Mouse (Mus musculus) layer of hippocampus, adult 11-12 months (tissue): ENCODE data around the gene Nepro.

Experiments
- DNase-seq: peaks from one replicate; pipeline ENCODE4 v3.0.0; 2022; ENCODE audit warnings: low spot score

Nepro gene

DNA sequence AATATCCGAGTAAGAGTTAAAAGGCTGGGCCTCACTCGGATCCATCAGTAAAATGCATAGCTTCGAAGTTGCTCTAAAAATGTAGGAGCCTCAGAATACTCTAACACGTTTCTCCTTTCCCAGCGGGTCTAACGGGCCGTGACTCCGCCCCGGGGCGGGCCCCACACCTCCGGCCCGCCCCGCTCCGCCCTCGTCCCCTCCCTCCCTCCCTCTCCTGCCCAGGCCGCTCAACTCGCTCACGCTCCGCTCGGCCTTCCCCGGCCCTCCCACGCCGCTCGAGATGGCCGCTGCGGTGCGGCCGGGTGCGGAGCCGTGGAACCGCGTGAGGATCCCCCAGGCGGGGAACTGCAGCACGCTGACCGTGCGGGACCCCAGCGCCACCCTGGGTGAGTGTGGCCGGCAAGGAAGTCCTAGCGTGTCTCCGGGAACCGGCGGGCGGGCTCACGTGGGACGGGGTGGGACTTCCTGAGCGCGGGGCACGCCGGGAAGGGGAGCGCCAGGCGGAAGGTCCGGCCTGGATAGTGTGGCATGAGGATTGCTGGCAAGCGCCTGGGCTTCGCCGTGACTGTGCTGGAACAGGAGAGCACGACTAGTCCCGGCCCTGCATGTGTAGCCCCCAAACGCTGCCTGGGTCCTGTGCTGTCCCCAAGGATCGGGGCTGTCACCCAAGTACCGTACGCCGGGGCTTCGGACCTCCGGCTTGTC lies at the start of gene Nepro:
Gene Nepro, plus strand, starts transcription at position 219 of the 705 bp plus-strand sequence.
- peak; percentile 94 for DNase-seq

DNA sequence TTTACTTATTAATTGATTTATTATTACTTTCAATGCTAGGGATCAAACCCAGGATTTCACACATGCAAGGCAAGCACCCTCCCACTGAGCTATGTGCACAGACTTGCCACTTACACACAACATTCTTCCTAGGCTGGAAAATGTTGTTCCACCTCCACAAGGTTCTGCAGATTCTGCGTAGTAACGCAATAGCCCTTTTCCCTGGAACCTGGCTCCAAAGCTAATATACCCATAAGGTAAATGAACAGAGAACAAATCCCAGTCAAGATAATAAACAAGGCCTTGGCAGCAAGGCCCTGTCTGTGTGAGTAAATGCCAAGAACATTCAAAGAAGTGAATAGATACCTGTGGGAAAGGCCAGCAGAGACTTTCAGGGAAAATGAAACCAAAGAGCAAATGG lies 47.7 kb upstream of the Nepro start:
- no peak for DNase-seq

DNA sequence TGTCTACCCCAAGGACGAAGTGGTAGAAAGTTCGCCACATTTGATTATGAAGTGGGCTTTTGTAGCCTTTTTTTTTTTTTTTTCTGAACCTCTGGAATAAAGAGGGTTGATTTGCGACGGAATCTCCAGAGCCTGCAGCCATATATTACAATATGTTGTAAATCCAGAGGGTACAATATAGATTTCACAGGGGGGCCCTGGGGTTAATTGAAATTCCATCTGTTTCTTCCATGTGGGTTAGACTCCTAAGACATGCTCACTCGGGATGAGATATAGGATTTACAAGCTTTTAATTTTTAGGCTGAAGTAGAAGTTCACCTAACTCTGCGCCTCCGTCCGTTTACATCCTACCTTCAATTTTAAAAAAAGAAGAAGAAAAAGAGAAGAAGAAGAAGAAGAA lies 45.0 kb upstream of the Nepro start:
- DNase-seq = no peak

DNA sequence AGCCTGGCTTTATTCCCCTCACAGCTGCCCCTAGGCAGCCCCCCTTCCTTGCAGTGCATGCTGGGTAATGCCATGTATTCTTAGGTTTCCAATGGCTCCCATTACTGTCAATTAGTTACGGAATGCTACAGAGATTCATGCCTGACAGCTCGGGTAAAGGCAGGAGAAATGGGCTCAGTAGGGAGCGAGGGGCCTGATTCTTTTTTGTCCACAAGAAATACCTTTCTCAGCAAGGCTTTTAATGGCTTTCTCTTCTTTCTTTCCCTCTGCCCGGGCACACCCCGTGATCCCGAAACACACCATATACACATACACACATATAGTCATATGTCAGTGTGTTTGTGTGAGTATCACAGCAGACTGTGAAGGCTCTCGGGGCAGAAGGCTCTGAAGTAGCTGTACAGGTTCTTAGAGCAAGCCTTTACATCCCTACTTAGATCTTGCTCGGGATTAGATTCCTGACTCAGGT lies 44.6 kb upstream of the Nepro start:
- DNase-seq = no peak

DNA sequence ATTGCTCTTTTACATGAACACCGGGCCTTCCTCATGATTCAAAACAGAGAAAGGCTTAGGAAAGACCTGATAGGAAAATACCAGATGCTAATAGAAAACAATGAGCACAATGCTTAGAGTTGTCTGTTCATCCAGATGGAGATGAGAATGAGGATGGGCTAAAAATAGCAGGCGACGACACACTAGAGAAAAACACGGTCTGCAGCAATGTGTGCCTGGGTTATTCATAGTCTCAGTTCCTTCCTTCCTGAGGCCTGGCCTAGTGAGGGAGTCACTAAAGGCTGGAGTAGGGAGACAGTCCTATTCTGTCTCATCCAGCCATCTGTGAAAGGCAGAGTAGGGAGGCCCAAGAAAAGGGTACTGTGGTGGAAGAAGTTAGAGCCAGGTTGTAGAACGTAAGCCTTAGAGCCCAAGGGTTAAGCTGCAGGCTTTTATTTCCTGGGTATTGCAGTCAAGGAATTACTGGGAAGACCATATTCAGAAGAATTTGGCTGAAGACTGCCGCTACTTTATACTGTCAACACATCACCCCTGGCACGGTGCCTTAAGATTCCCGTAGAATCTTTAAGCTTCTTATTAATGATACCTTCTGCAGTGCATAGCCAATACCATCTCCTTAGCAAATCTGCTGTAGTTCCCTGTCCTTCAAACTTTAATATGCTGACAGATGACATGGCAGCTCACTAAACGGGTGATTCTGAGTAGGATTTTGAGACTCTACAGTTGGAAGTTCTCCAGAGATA lies 43.2 kb upstream of the Nepro start:
- peak; percentile 62 for DNase-seq

DNA sequence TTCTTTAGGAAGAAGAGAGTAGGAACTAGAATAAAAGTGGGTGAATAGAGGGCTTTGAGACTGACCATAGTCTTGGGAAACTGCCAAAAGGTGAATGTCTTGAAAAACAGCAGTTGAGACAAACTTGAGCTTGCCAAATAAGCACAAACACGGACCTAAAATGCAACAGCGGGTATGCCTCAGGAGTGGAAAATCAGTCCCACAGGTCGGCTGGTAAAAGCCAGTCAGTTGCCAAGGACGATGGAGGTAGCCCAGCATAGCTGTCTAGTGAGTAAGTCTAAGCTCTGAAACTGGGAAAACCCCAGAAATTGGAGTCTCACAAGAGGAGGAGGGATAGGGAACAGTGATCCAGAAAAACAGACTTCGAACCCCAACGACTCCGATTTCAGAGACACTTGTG lies 39.5 kb upstream of the Nepro start:
- no peak for DNase-seq

DNA sequence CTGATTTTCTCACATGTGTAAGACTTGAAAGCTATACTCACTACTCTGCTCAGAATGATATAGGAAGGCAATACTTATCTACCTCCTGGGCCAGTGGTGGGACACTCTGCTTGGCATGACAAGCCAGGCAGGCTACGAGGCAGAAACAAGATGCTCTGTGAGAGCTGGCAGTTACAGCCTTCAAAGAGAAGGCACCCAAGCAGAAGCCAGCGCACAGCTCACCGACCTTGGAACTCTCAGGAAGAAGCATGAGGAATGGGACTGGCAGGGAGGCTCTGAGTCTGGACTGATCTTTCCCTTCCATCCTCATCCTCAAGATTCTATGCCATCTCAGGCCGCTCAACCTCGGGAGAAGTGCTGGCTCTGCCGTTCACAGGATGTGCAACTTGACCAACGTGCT lies 38.7 kb upstream of the Nepro start:
- DNase-seq = no peak

DNA sequence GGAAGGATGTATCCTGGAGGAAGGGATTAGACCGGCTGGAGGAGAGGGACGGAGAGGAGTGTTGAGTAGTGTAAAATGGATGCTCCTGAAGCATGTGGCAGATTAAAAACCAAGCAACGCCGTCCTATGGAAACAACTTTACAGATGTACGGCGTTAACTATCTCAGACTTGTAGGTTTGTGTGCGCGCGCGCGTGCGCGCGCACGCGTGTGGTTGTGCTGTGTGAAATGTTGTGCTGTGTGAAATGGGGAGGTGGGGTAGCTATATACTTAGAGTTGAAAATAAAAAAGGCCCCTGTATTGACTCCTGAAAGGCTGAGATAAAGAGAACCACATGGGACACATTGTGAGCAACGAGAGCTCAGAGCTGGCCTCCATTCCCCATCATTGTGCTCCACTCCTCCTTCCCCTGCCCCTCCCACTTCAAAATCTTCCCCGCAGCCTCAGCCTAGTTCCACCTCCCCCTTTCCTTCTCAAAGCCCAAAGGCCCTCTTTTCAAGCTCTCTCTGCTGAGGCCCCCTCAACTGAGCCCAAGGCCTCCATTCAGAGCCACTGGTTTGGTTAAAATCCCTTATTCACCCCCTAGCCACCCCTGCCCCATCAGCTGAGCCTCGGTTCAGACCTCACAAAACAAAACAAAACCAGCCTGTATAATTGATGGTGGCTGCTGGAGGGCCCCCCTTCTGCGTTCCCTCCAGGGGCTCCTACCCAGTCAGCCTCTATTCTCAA lies 36.9 kb upstream of the Nepro start:
- DNase-seq = no peak

DNA sequence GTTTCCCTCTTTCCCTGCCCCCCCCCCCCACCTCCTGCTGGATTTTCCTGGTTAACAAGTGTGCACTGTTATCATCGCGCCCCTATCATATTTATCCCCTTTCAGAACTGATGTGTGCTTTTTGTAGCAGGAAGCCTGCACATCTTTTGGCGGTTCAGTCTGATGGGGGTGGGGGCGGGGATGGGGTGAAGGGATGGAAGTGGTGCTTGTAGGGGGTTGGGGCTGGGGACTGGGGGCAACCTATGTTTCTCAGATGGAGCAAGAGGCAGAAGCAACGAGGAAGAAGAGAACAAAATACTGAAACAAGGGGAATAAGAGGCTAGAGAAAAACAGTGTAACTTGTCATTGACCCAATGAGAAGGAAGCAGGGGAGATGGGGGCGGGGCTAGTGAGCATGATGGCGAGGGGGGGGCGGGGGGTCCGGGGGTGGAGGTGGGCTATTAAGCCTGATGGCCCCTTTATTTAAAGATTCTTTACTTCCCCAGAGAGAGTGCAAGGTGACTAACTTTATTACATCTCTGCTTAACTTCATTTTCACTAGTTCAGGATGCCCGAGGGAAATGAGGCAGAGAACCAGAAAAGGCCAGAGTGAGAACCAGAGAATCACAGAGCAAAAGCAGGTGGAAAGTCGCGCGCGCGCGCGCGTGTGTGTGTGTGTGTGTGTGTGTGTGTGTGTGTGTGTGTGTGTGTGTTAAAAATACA lies 36.2 kb upstream of the Nepro start:
- no peak for DNase-seq

DNA sequence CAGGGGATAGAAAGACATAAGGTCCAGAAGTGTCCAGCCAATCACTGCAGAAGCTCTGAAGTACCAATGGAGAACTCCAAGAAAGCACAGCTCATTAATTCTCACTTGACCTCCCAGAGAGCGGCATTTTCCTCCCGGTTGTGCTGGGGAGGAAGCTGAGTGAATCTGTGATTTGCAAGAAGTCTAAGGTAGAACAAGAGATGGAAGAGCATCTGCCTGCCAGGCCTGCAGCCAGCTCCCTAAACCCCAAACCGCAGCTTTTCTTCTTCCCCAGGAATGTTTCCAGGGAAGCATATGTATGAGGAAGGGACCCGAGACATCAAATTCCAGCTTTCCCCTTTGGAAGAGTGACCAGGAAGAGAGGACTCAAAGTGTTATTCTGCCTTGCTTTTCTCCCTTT lies 35.6 kb upstream of the Nepro start:
- no peak for DNase-seq

DNA sequence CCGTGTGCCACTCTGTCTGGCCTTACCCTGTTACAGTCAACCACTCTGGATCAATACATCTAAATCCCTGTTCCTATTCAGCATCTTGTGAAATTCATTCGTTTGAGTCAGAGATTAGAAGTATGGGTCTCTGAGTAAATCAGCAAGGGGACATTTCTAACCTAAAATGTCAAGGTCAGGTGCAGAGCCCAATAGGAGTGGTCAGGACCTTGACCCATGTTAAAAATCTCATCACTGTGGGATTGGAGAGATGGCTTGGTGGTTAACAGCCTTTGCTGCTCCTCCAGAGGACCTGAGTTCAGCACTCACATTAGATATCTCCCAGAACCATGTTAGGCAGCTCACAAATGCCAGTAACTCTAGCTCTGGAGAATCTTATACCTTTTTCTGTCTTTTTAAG lies 33.6 kb upstream of the Nepro start:
- DNase-seq = no peak

DNA sequence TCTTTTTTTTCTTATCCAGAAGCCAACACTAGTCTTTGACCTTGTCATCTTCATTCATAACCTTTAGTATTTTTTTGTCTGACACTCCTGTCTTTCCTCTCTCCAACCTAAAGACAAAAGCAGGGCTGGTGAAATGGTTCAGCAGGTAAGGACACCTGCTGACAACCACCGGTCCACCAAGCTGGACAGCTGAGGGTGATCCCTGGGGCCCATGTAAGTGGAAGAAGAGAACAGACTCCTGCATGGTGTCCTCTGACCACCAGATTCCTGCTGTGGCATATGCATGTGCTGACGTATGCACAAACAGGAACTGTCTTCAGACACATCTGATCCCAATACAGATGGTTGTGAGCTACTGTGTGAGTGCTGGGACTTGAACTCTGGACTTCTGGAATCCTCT lies 33.0 kb upstream of the Nepro start:
- no peak for DNase-seq

DNA sequence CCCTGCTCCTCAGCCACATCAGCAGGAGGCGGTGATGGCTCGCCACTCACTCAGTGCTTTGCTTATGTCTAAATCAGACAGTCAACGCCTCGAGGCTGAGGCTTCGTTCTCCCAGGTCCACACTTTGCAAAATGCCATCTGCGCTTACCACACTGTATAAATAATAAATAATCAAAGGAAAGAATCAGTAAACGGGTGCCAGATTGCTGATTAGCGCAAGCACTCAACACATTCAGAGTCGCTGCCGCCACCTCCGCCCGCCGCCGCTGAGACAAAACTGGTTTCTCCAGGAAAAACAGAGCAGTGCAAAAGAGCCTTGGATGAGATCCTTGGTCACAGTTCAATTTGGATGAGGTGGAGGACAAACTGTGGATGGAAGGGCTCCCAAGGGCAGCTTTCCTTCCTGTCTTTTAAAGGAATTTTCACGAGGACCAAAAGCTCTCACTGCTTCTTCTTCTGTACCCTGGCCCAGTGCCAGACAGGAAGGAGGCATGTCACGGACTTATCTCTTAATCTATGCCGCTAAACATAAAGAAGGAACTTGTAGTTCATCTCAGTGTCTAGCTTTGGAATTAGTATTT lies 32.5 kb upstream of the Nepro start:
- peak; percentile 30 for DNase-seq

DNA sequence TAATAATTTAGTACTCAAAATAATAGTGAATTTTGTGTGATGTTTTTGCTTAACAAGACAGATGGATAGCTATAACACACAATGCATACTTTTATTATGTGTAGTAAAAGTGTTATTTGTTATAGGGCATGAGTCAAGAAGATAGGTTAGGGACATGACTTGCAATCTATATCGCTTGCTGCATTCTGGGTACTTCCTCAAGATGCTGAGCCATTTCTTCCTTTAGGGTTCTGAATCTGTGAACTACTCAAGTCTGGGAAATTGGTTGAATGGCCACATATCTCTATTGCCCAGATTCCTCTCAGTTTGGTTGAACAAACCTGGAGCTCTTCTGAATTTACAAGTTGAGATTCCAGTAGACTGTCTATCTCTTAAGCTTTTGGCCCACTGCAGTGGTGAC lies 31.6 kb upstream of the Nepro start:
- DNase-seq = no peak

DNA sequence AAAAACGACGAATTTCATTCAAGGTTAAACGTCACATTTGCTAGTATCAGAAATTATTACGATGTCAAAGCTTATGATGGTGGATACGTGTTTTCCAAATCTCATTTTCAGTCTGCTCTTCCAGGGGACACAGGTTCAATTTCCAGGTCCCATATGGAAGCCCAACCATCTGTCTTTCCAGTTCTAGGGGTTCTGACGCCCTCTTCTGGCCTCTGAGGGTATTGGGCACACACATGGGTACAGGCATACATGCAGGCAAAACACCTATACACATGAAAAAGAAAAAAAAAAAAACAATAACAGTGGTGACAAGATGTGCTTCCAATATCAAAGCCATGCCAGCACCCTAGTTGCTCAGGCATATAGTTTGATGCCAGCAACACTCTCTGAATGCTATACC lies 30.4 kb upstream of the Nepro start:
- DNase-seq = no peak

DNA sequence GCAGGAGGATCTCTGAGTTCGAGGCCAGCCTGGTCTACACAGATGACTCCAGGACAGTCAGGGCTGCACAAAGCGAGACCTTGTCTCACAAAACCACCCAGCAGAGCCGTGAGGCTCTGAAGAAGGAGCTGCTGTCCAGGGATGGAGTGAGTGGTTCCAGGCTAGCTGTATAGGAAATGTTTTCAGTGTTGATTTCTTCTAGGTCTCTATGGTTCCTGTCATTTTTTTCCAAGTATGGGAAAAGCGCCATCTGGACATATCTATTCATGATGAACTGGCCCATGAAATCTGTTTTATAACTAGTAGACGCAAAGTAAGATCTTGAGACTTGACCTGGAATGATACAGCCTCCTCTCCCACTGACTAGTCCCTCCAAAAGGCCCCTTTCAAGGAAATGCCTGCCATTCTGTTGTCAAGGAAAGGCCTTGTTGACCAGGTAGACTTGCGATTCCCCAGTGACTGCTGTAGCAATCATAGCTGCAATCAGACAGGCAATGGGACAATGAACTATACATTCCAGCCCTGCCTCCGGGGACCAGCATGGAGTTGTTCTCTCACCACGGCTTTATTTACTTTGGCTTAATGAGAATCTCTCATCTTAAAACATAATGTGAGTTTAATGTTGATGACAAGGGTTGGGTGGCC lies 28.8 kb upstream of the Nepro start:
- DNase-seq = no peak

DNA sequence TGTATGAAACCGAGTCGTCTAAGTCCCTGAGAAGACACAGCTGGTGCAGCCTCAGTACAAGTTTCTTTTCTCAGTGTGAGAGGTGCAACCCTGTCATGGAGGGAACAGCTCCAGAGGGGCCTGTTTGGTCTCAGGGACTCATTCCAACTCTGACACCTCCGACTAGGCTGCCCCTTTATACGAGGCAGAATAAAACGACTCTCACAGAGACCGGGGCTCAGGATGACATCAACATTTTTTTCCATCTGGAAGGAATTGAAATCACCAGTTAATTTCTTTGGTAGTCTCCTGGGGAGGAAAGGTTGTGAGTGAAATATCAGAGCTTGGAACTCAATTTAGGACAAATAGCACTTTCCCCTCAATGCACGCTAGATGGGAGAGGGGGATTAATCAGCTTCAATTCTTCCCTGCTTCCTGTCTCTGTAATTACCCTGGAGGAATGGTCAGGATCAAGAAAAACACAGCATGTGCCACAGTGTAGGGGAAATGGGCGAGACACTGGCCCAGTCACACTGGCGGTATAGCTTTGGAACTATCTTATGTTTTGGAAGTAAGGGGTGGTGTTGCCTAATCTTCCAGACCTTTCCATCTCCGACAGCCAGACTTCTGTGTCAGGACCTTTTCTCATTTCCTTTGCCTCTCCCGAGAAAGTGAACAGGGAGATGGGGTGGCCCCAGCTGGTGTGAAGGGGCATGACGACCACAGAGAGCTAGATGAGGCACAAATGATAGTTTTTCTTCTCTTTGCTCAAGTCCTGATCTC lies 28.1 kb upstream of the Nepro start:
- no peak for DNase-seq

DNA sequence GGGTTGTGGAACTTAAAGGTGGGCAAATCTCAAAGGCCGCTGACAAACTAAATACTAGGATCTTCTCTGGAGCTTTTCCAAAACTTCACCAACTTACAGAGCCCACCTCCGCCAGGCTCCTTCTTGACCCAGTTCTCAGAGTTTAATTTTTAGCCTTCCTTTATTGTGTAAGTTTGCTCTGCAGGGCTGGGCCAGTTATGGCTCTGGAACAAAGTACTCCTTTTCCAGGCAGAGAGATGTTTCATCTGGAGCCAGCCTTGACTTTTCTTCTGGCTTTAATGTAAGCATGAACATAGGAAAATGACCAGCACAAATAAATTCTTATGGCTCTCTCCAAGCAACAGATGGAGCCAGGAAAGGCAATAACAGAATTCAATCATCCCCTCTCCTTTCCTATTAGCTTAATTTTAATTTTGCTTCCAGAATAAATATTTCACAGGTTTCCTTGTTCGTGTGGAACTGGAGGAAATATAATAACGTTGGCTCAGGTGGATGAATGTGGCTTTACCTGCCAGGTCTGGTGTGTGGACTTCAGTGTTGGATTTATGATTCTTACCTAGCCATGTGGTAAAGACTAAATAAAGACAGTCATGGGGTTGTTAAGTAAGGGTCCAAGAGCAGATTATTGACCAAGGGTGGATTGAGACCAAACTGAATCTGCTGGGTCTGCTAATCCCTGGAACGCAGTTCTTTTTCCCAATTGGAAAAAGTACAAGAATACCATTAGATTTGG lies 26.5 kb upstream of the Nepro start:
- DNase-seq = no peak

DNA sequence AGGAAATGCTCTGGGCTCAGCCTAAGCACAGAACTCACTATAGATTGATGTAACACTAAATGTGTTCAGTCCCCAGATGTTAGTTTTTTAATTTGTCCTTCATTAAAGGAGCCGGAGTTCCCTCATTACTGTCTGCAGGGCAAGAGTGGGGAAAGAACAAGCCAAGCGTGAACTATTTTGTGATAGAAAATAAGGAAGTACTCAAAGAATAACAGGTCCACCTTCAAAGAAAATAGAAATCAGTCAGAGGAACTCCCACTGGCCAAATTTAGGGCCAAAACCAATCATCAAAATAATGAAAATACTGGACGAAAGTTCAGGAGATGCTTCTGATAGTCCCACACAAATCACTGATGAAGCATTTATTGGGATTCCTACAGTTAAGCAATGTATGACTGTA lies 22.9 kb upstream of the Nepro start:
- DNase-seq = no peak

DNA sequence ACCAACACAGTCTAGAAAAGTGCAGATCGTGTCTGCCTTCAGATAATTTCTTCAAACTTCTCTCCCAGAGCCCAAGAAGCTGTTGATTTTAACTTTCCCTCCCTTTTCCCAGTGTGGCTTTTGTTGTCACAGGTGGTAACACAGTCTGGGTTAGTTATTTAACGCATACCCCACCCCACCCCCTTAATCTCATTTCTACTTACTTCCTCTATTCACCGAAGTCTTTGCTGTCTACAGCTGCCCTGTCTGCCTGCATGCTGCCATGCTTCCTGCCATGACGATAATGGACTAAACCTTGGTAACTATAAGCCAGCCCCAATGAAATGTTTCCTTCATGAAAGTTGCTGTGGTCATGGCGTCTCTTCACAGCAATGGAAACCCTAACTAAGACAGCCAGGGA lies 21.8 kb upstream of the Nepro start:
- no peak for DNase-seq
